ENCODE assay signal across 11 mouse cellular contexts in genomic region chr17:16176782-16177510, GRCm38 (mm10).
DNase-seq lines count a peak whose midpoint lies in the region; ATAC-seq and TF ChIP-seq lines count a peak whose summit lies in the region.
"Had no signal": no experiment of that assay in that cellular context is flagged by ENCODE, and none has a peak within 500 bp of the region (broad histone marks: within the 10 kb centered on the region; RNA-seq: fewer than 3 reads in every experiment).

No protein-coding gene starts in this region.

- no peak overlapping the region for H3K4me3 ChIP-seq in kidney, postnatal 0 days (replicated peaks; ENCODE audit: low read depth, low read length)
- H3K4me3 ChIP-seq in forebrain, embryonic 14.5 days (ENCODE audit: low read depth, low read length): no peak overlapping the region
- H3K4me3 ChIP-seq in myocyte: no peak overlapping the region
- H3K4me3 ChIP-seq: liver, embryonic 13.5 days had no signal

- TF ChIP-seq CTCF in kidney, postnatal 0 days (IDR thresholded peaks at IDR 0.05; ENCODE audit: low read depth): no peak

- no peak for TF ChIP-seq POLR2A in myocyte (IDR thresholded peaks at IDR 0.05; ENCODE audit: insufficient read length, low read depth)

- H3K9ac ChIP-seq in kidney, postnatal 0 days (ENCODE audit: low read depth, low read length): no peak overlapping the region
- H3K9ac ChIP-seq in forebrain, embryonic 14.5 days (ENCODE audit: low read length): no peak overlapping the region
- H3K9ac ChIP-seq: liver, embryonic 13.5 days had no signal

- no peak for ATAC-seq in kidney, postnatal 0 days (replicated peaks; ENCODE audit: low FRiP score, low read depth)
- no peak for ATAC-seq in forebrain, embryonic 14.5 days

- no peaks in the 10 kb centered on the region for H3K27me3 ChIP-seq in kidney, postnatal 0 days (ENCODE audit: insufficient read depth, low read length)
- H3K27me3 ChIP-seq in forebrain, embryonic 14.5 days (replicated peaks; ENCODE audit: control insufficient read depth, insufficient read depth, low read length): no peaks in the 10 kb centered on the region
- H3K27me3 ChIP-seq in myocyte (ENCODE audit: control insufficient read depth, insufficient read depth, insufficient read length): no peaks in the 10 kb centered on the region
- H3K27me3 ChIP-seq: liver, embryonic 13.5 days had no signal

- H3ac ChIP-seq in myocyte (ENCODE audit: control insufficient read depth, insufficient read length): no peak overlapping the region

- DNase-seq in kidney, postnatal 0 days (ENCODE audit: low spot score): peak; percentile 39
- DNase-seq in kidney, postnatal 14 days: no peak
- peak; percentile 78 for DNase-seq in embryo, embryonic 10.5 days (ENCODE audit: low spot score)
- DNase-seq in forebrain, embryonic 14.5 days (ENCODE audit: low spot score): peak; percentile 21
- no peak for DNase-seq in ovary, adult 18-20 months (ENCODE audit: low spot score)
- DNase-seq in frontal cortex, adult 2 months (ENCODE audit: extremely low spot score in 1 of 2, low spot score in 1 of 2): no peak
- no peak for DNase-seq in urinary bladder, postnatal 10 days (ENCODE audit: low spot score)
- DNase-seq: cerebellum, adult 11-12 months; liver, embryonic 13.5 days; right cerebral cortex, postnatal 4 days had no signal

- 35% methylated on average over 8 of the region's 8 CpGs for WGBS in kidney, postnatal 0 days
- 42% methylated on average over 8 of the region's 8 CpGs for WGBS in forebrain, embryonic 14.5 days

- no peak overlapping the region for H3K4me2 ChIP-seq in kidney, postnatal 0 days (ENCODE audit: low read length)
- no peak overlapping the region for H3K4me2 ChIP-seq in forebrain, embryonic 14.5 days (ENCODE audit: low read length)
- H3K4me2 ChIP-seq in myocyte (ENCODE audit: low read depth): peak overlapping the region; percentile 33
- H3K4me2 ChIP-seq: liver, embryonic 13.5 days had no signal

- no peaks in the 10 kb centered on the region for H3K79me2 ChIP-seq in myocyte (ENCODE audit: control insufficient read depth, insufficient read depth)

- H3K9me3 ChIP-seq in kidney, postnatal 0 days (replicated peaks; ENCODE audit: low read length): no peaks in the 10 kb centered on the region
- H3K9me3 ChIP-seq in forebrain, embryonic 14.5 days (replicated peaks; ENCODE audit: control insufficient read depth, low read length): no peaks in the 10 kb centered on the region
- H3K9me3 ChIP-seq: liver, embryonic 13.5 days had no signal

- H3K36me3 ChIP-seq in kidney, postnatal 0 days (ENCODE audit: insufficient read depth, low read length): no peaks in the 10 kb centered on the region
- H3K36me3 ChIP-seq in forebrain, embryonic 14.5 days (ENCODE audit: control insufficient read depth, insufficient read depth, low read length): no peaks in the 10 kb centered on the region
- no peaks in the 10 kb centered on the region for H3K36me3 ChIP-seq in myocyte (ENCODE audit: control insufficient read depth, insufficient read depth)
- H3K36me3 ChIP-seq: liver, embryonic 13.5 days had no signal

- no peak overlapping the region for H3K27ac ChIP-seq in kidney, postnatal 0 days
- no peak overlapping the region for H3K27ac ChIP-seq in forebrain, embryonic 14.5 days (ENCODE audit: low read depth, low read length)
- H3K27ac ChIP-seq: liver, embryonic 13.5 days had no signal

- no peaks in the 10 kb centered on the region for H3K4me1 ChIP-seq in kidney, postnatal 0 days (replicated peaks; ENCODE audit: insufficient read depth, low read length)
- peaks cover 4% of the 10 kb centered on the region; the same call in 1 of the 2 replicates for H3K4me1 ChIP-seq in forebrain, embryonic 14.5 days (ENCODE audit: control insufficient read depth, insufficient read depth, low read length)
- H3K4me1 ChIP-seq: liver, embryonic 13.5 days had no signal

TF ChIP-seq in myocyte, 11 proteins besides CTCF, POLR2A, EP300 and RAD21:
- TF ChIP-seq MYOD1 (IDR thresholded peaks at IDR 0.05; ENCODE audit: control insufficient read depth in 1 of 3, insufficient read length in 2 of 3, low read depth in 2 of 3) (peak in 1 of 3 experiments; percentile 35), MYOG (IDR thresholded peaks at IDR 0.05; ENCODE audit: control insufficient read depth in 1 of 3, insufficient read depth in 1 of 3, insufficient read length in 2 of 3, low read depth in 2 of 3) (no peak)
TF ChIP-seq in myocyte: peak in this region for 1.

Comparison
In these comparisons a context has a peak if more than half of its experiments do, and no peak if none do; other contexts are left out.
1. DNase-seq: peak in kidney, postnatal 0 days (single experiment), embryo, embryonic 10.5 days (single experiment) and forebrain, embryonic 14.5 days (single experiment); none in kidney, postnatal 14 days (single experiment), ovary, adult 18-20 months (single experiment), frontal cortex, adult 2 months (0 of 2) and urinary bladder, postnatal 10 days (single experiment).